Mouse (Mus musculus): ENCODE data around the gene Npnt. TPM values are rescaled to one million over a fixed set of nuclear protein-coding genes. Genes with fewer than 3 reads are reported as not detected.

The Npnt gene
- polyA plus RNA-seq, 1 experiment from 2014 or later: 26.8 TPM

GRCm38 (mm10) chr3:132839516-132839915 lies 110.6 kb downstream of the Npnt start:
- Histone ChIP-seq H3K9me3 (no peaks in the 10 kb centered on the region), H3K27ac (no peak overlapping the region), H3K4me2 (replicated peaks) (no peak overlapping the region), H3K27me3 (replicated peaks) (no peaks in the 10 kb centered on the region), H3K4me3 (replicated peaks) (no peak overlapping the region), H3K9ac (no peak overlapping the region), H3K36me3 (peaks cover 14% of the 10 kb centered on the region; the same call in 1 of the 2 replicates), H3K4me1 (replicated peaks) (no peaks in the 10 kb centered on the region)
- WGBS: 90% methylated on average over 8 of the region's 8 CpGs
- no peak for ATAC-seq

- Histone ChIP-seq H3K27ac (no peak overlapping the region), H3K9me3 (no peaks in the 10 kb centered on the region), H3K9ac (no peak overlapping the region), H3K4me1 (replicated peaks) (no peaks in the 10 kb centered on the region), H3K4me2 (replicated peaks) (no peak overlapping the region), H3K36me3 (peaks cover 14% of the 10 kb centered on the region; the same call in 1 of the 2 replicates), H3K27me3 (replicated peaks) (no peaks in the 10 kb centered on the region), H3K4me3 (replicated peaks) (no peak overlapping the region)
- WGBS: 92% methylated on average over 15 of the region's 15 CpGs
- ATAC-seq: no peak
Measured at GRCm38 (mm10) chr3:132838656-132839417, 111.3 kb downstream of the Npnt start.

- no peaks in the 10 kb centered on the region for H3K27me3 ChIP-seq (replicated peaks)
- no peak overlapping the region for H3K9ac ChIP-seq
- H3K4me1 ChIP-seq (replicated peaks): no peaks in the 10 kb centered on the region
- peaks cover 14% of the 10 kb centered on the region; the same call in 1 of the 2 replicates for H3K36me3 ChIP-seq
- no peak overlapping the region for H3K27ac ChIP-seq
- no peak overlapping the region for H3K4me3 ChIP-seq (replicated peaks)
- no peak overlapping the region for H3K4me2 ChIP-seq (replicated peaks)
- no peak for ATAC-seq
- H3K9me3 ChIP-seq: no peaks in the 10 kb centered on the region
- 88% methylated on average over 4 of the region's 4 CpGs for WGBS
Measured at GRCm38 (mm10) chr3:132837134-132837533, 113.0 kb downstream of the Npnt start.

- Histone ChIP-seq H3K9me3 (no peaks in the 10 kb centered on the region), H3K4me2 (replicated peaks) (no peak overlapping the region), H3K27ac (no peak overlapping the region), H3K27me3 (replicated peaks) (no peaks in the 10 kb centered on the region), H3K36me3 (peaks cover 14% of the 10 kb centered on the region; the same call in 1 of the 2 replicates), H3K4me3 (replicated peaks) (no peak overlapping the region), H3K4me1 (replicated peaks) (no peaks in the 10 kb centered on the region), H3K9ac (no peak overlapping the region)
- no peak for ATAC-seq
- WGBS: 80% methylated on average over 6 of the region's 6 CpGs
Measured at GRCm38 (mm10) chr3:132835118-132835794, 114.8 kb downstream of the Npnt start.

Other genes starting within 250 kb of the Npnt start
- 20.9 and 21.9 TPM in 2 replicates for gene Ints12, start 141.5 kb upstream of the Npnt start, polyA plus RNA-seq (2015; fragmentation: Nextera tagmentation; extraction: Ambion mirVana)
- 5.4 and 7.0 TPM in 2 replicates for gene Gstcd, start 141.7 kb upstream of the Npnt start, polyA plus RNA-seq (2015; fragmentation: Nextera tagmentation; extraction: Ambion mirVana)